Mouse (Mus musculus): ENCODE measurements around the gene Taar9.
"Not testable (repeated sequence)": the region's sequence is repeated elsewhere in the genome, so short reads cannot be mapped to it uniquely, and the experiment has no call there.

Gene Taar9

GRCm38 (mm10) chr10:24085936-24086335, 23.4 kb downstream of the Taar9 start:
- no peak for ATAC-seq (ENCODE audit: insufficient number of reproducible peaks, low FRiP score, low TSS enrichment)

GRCm38 (mm10) chr10:24080166-24080565, 29.2 kb downstream of the Taar9 start:
- ATAC-seq (ENCODE audit: insufficient number of reproducible peaks, low FRiP score, low TSS enrichment) = peak; percentile 45; the same call in 1 of the 2 replicates

- not testable (repeated sequence) for ATAC-seq (ENCODE audit: insufficient number of reproducible peaks, low FRiP score, low TSS enrichment)
Measured at GRCm38 (mm10) chr10:24076200-24076599, 33.1 kb downstream of the Taar9 start, which contains the start of gene Taar8a. Gene Taar8a (plus strand): TSS chr10:24076500.

GRCm38 (mm10) chr10:24074751-24075150, 34.6 kb downstream of the Taar9 start:
- ATAC-seq (ENCODE audit: insufficient number of reproducible peaks, low FRiP score, low TSS enrichment) = not testable (repeated sequence)

- no peak for ATAC-seq (ENCODE audit: insufficient number of reproducible peaks, low FRiP score, low TSS enrichment)
Measured at GRCm38 (mm10) chr10:24058986-24059385, 50.3 kb downstream of the Taar9 start.
